Mouse (Mus musculus) heart, adult 2 months (tissue): ENCODE results near the gene Car4. TPM values are rescaled to one million over a fixed set of nuclear protein-coding genes. Genes with fewer than 3 reads are reported as not detected.
A peak's percentile ranks its signal among the peaks of the same experiment; 100 is the strongest.

Experiments
- DNase-seq, 2 experiments: peaks; one replicate each; pipeline ENCODE4 v3.0.0; 2021
- H3K27ac ChIP-seq: fragments of 200-600 bp; 2 replicates; pipeline ENCODE4 v1.8.1; 2022
- H3K27me3 ChIP-seq: fragments of 200-500 bp; 2 replicates; pipeline ENCODE4 v1.6.1; 2012; ENCODE audit warnings: mild to moderate bottlenecking, low read length, inconsistent platforms, mixed read lengths; ENCODE audit not compliant: control insufficient read depth, insufficient read depth
- H3K36me3 ChIP-seq: fragments of 200-500 bp; 2 replicates; pipeline ENCODE4 v1.6.1; 2012; ENCODE audit warnings: low read length, inconsistent platforms; ENCODE audit not compliant: control insufficient read depth, insufficient read depth
- H3K4me1 ChIP-seq: fragments of 200-500 bp; 2 replicates; pipeline ENCODE4 v1.6.1; 2011; ENCODE audit warnings: low read length; ENCODE audit not compliant: control insufficient read depth, insufficient read depth
- H3K4me3 ChIP-seq: fragments of 200-600 bp; 2 replicates; pipeline ENCODE4 v1.8.1; 2022
- H3K79me2 ChIP-seq: fragments of 200-500 bp; replicated peaks from 2 replicates; pipeline ENCODE4 v1.6.1; 2012; ENCODE audit warnings: mild to moderate bottlenecking, inconsistent platforms, low read length, moderate library complexity, mixed read lengths; ENCODE audit not compliant: control insufficient read depth, insufficient read depth
- H3K9ac ChIP-seq: fragments of 200-500 bp; 2 replicates; pipeline ENCODE4 v1.6.1; 2012; ENCODE audit warnings: low read depth, mild to moderate bottlenecking, control low read depth, inconsistent platforms, low read length, mixed read lengths
- CTCF ChIP-seq: fragments of 200-600 bp; IDR thresholded peaks from 2 replicates; pipeline ENCODE4 v1.8.1; 2022; ENCODE audit warnings: antibody characterized with exemption, mild to moderate bottlenecking, moderate library complexity
- EP300 ChIP-seq: fragments of 200-500 bp; IDR thresholded peaks from 2 replicates; pipeline ENCODE4 v1.6.1; 2011; ENCODE audit warnings: low read depth, low read length, control low read depth; ENCODE audit not compliant: insufficient read depth
- POLR2A ChIP-seq: fragments of 200-500 bp; IDR thresholded peaks from 2 replicates; pipeline ENCODE4 v1.6.1; 2011; ENCODE audit warnings: mild to moderate bottlenecking, low read depth, low read length, control low read depth; ENCODE audit not compliant: insufficient read depth
- WGBS: fragments of 180-500 bp; shearing (Covaris S2); methylation state at CpG from one replicate; pipeline ENCODE4 v1.1.7; 2018; 5-methylcytosine and 5-hydroxymethylcytosine counted together
- intact Hi-C: fragments of 180-260 bp; cut with DNase I; formaldehyde crosslinking; loops from one replicate; pipeline ENCODE4 v1.15.1; 2025
- polyA plus RNA-seq: library from polyadenylated mRNA; depleted of rRNA; stranded (reverse); fragments of >200 nt; gene quantifications from 2 replicates; pipeline ENCODE4 v1.2.3, GENCODE M21; 2012
- total RNA-seq, 2 experiments: library from RNA; stranded (reverse); gene quantifications; 2 replicates each; pipeline ENCODE4 v1.2.3; 2021

Car4 gene
- total and polyA plus RNA-seq, 3 experiments: 23.0 to 40.9 (median 29.3) TPM

GRCm38 (mm10) chr11:84959701-84960181 is 2.2 kb downstream of the Car4 start:
- H3K27me3 ChIP-seq: no peaks in the 10 kb centered on the region
- TF ChIP-seq EP300: peak; percentile 54
- no peak for TF ChIP-seq CTCF
- peak; percentile 45; the same call in 1 of the 2 replicates for TF ChIP-seq POLR2A
- H3K36me3 ChIP-seq: no peaks in the 10 kb centered on the region
- DNase-seq: peak; percentile 65 to 73
- intact Hi-C loops: loop anchor here (1.0 to 2.0 kb wide), 2 partner anchors 10 to 15 kb away; no protein-coding TSS in a partner anchor
- H3K27ac ChIP-seq: peak overlapping the region; percentile 75
- 4% methylated on average over 9 of the region's 9 CpGs for WGBS
- peak overlapping the region; percentile 21 for H3K4me3 ChIP-seq
- no peaks in the 10 kb centered on the region for H3K79me2 ChIP-seq
- H3K4me1 ChIP-seq: peaks cover 6% of the 10 kb centered on the region
- no peak overlapping the region for H3K9ac ChIP-seq

DNA sequence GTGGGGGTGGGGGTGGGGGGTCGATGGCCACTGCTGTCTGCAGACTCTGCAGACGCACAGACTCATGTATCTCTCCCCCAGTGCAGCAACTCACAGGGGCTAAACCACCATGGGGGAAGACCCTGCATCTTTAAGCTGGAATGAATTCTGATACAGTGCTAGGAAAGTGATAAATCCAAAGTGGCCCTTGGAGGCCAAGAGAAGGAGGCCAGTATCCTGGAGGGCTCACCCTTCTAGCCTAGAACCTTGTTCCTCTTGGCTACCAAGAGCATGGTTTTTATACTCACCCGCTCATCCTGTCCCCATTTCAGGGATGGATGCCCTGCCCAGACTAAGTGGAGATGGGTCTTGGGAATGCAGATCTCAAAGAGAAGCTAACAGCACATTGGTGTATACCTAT is 2.7 kb downstream of the Car4 start:
- peaks cover 6% of the 10 kb centered on the region for H3K4me1 ChIP-seq
- H3K9ac ChIP-seq: no peak overlapping the region
- TF ChIP-seq POLR2A (no peak), CTCF (no peak), EP300 (no peak)
- H3K4me3 ChIP-seq: peak overlapping the region; percentile 30; the same call in 1 of the 2 replicates
- H3K79me2 ChIP-seq: no peaks in the 10 kb centered on the region
- intact Hi-C loops: loop anchor here (1.0 to 2.0 kb wide), 2 partner anchors 9 to 15 kb away; no protein-coding TSS in a partner anchor
- H3K36me3 ChIP-seq: no peaks in the 10 kb centered on the region
- peak overlapping the region; percentile 75 for H3K27ac ChIP-seq
- WGBS: 37% methylated on average over 3 of the region's 3 CpGs
- no peaks in the 10 kb centered on the region for H3K27me3 ChIP-seq
- no peak for DNase-seq

DNA sequence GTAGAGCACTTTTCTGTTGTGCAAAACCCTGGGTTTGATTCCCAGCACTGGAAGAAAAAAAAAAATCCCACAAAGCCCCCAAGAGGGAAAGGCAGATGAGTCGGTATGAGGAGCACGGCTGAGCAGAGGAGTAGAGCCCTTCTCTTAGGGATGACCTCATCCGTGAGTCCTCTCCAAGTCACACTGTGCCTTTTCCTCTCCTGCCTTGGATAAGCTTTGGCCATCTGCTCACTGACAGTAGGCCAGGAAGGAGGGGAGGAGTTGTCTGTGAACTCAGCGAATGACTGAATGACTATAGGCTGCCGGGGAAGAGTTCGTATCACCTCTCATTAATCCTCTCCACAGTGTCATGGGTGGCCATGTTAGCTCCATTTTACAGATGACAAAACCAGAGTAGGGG is 3.2 kb downstream of the Car4 start:
- Histone ChIP-seq H3K4me3 (no peak overlapping the region), H3K4me1 (peaks cover 6% of the 10 kb centered on the region), H3K27me3 (no peaks in the 10 kb centered on the region), H3K36me3 (no peaks in the 10 kb centered on the region), H3K27ac (no peak overlapping the region; the same call in none of the 2 replicates), H3K9ac (no peak overlapping the region), H3K79me2 (no peaks in the 10 kb centered on the region)
- 36% methylated on average over 6 of the region's 6 CpGs for WGBS
- no peak for DNase-seq
- TF ChIP-seq CTCF (no peak), EP300 (no peak), POLR2A (no peak)
- intact Hi-C loops: loop anchor here (1.0 to 2.0 kb wide), 2 partner anchors 9 to 14 kb away; no protein-coding TSS in a partner anchor

GRCm38 (mm10) chr11:84961571-84961970 is 4.0 kb downstream of the Car4 start:
- DNase-seq: no peak
- no peak overlapping the region for H3K4me3 ChIP-seq
- 87% methylated on average over 4 of the region's 4 CpGs for WGBS
- H3K27ac ChIP-seq: no peak overlapping the region
- TF ChIP-seq CTCF (no peak), EP300 (no peak), POLR2A (no peak)
- H3K9ac ChIP-seq: no peak overlapping the region
- H3K27me3 ChIP-seq: no peaks in the 10 kb centered on the region
- H3K4me1 ChIP-seq: peaks cover 8% of the 10 kb centered on the region
- intact Hi-C loops: loop anchor here (2.0 kb wide), 1 partner anchor 13 kb away; no protein-coding TSS in a partner anchor
- no peaks in the 10 kb centered on the region for H3K79me2 ChIP-seq
- H3K36me3 ChIP-seq: no peaks in the 10 kb centered on the region

- Histone ChIP-seq H3K79me2 (no peaks in the 10 kb centered on the region), H3K36me3 (no peaks in the 10 kb centered on the region), H3K27me3 (no peaks in the 10 kb centered on the region), H3K9ac (no peak overlapping the region), H3K27ac (no peak overlapping the region), H3K4me3 (no peak overlapping the region), H3K4me1 (peaks cover 11% of the 10 kb centered on the region)
- intact Hi-C loops: no loop called here
- TF ChIP-seq EP300 (no peak), POLR2A (no peak), CTCF (no peak)
- WGBS: 76% methylated on average over 4 of the region's 4 CpGs
- no peak for DNase-seq
These were observed 5.0 kb downstream of the Car4 start for GRCm38 (mm10) chr11:84962536-84962935.

DNA sequence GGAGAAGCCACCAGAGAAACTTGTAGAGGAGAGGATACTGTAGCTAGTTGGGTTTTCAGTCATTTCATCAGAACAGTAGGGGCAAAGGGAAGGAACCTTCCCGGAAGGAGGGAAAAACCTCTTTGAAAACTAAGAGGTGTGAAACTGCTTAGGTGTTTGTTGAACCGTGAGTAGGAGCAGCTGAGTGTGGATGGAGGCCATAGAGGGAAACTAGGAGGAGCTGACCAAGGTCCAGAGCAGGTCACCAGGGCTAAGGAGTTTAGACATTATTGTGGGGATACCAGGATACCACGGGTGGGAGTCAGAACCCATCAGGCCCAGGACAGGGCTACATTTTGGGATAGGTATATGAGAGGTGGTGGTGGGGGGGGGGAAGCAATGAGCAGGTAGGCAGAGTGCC is 6.0 kb downstream of the Car4 start:
- Histone ChIP-seq H3K27ac (no peak overlapping the region), H3K9ac (no peak overlapping the region), H3K4me3 (no peak overlapping the region), H3K79me2 (no peaks in the 10 kb centered on the region), H3K4me1 (peaks cover 18% of the 10 kb centered on the region), H3K36me3 (no peaks in the 10 kb centered on the region), H3K27me3 (no peaks in the 10 kb centered on the region)
- no peak for DNase-seq
- no peak for TF ChIP-seq CTCF
- TF ChIP-seq POLR2A: no peak
- TF ChIP-seq EP300: no peak
- intact Hi-C loops: no loop called here
- WGBS: 86% methylated on average over 3 of the region's 3 CpGs
